Mouse (Mus musculus): ENCODE measurements around the gene Dusp8.

The Dusp8 gene

GRCm38 (mm10) chr7:142092991-142093390 is 2.7 kb downstream of the Dusp8 start:
- H3K36me3 ChIP-seq (ENCODE audit: control insufficient read depth, insufficient read depth, low read length, poor library complexity, severe bottlenecking), result no peaks in the 10 kb centered on the region
- DNase-seq (ENCODE audit: low read depth, low spot score), result no peak
- H3K27me3 ChIP-seq (ENCODE audit: control insufficient read depth, insufficient read depth, low read length, poor library complexity, severe bottlenecking), result no peaks in the 10 kb centered on the region

GRCm38 (mm10) chr7:142091848-142092247 is 3.8 kb downstream of the Dusp8 start:
- no peak for DNase-seq (ENCODE audit: low read depth, low spot score)
- H3K27me3 ChIP-seq (ENCODE audit: control insufficient read depth, insufficient read depth, low read length, poor library complexity, severe bottlenecking), result no peaks in the 10 kb centered on the region
- H3K36me3 ChIP-seq (ENCODE audit: control insufficient read depth, insufficient read depth, low read length, poor library complexity, severe bottlenecking), result no peaks in the 10 kb centered on the region

- no peaks in the 10 kb centered on the region for H3K36me3 ChIP-seq (ENCODE audit: control insufficient read depth, insufficient read depth, low read length, poor library complexity, severe bottlenecking)
- H3K27me3 ChIP-seq (ENCODE audit: control insufficient read depth, insufficient read depth, low read length, poor library complexity, severe bottlenecking), result no peaks in the 10 kb centered on the region
- DNase-seq (ENCODE audit: low read depth, low spot score), result no peak
Measured at GRCm38 (mm10) chr7:142089648-142090447, 5.8 kb downstream of the Dusp8 start.

DNA sequence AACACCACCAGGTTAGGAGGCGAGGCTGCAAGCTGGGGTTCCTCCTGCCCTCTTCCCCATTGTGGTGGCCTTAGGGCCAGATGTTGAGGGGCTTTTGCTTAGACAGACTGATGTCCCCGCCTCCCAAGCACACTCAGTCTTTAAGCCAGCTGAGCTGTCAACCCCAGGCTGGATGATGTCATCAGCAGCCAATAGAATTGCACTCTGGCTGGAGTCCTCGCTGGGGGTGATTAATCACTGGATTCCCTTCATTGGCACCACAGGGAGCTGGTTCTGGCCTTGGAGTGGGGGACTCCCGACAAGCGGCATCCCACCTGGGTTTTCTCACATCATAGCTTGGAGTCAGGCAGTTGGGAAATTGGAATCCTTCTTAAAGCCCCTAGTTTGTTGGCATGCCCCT is 6.8 kb downstream of the Dusp8 start:
- H3K27me3 ChIP-seq (ENCODE audit: control insufficient read depth, insufficient read depth, low read length, poor library complexity, severe bottlenecking), result no peaks in the 10 kb centered on the region
- DNase-seq (ENCODE audit: low read depth, low spot score), result no peak
- H3K36me3 ChIP-seq (ENCODE audit: control insufficient read depth, insufficient read depth, low read length, poor library complexity, severe bottlenecking), result no peaks in the 10 kb centered on the region

DNA sequence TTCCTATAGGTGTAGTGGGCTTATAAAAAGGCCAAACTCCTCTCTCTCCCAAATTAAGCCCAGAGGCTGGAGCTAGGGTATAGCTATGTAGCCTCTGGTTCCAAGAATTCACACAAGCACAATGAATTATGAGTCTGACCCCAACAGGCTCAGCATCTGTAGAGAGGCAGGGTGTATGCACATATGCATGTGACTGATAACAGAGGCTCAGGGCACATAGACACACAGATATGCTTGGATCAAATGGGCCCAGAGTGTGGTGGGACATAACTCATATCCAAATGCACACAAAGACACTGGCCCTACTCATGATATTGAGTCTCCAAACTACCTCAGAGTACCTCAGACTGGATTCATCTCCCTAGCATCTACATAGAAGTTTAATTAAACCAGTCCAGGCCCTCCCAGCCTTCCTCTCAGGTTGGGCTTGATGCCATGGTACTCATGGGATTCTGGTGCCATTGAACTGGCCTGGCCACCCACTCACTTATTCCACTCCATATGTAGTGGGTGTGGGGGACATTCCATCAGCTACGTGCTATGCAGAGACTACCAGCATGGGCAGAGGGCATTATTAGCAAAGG is 8.5 kb downstream of the Dusp8 start:
- Histone ChIP-seq H3K36me3 (ENCODE audit: control insufficient read depth, insufficient read depth, low read length, poor library complexity, severe bottlenecking) (no peaks in the 10 kb centered on the region), H3K27me3 (ENCODE audit: control insufficient read depth, insufficient read depth, low read length, poor library complexity, severe bottlenecking) (no peaks in the 10 kb centered on the region)
- DNase-seq (ENCODE audit: low read depth, low spot score), result no peak

GRCm38 (mm10) chr7:142086159-142086905 is 9.3 kb downstream of the Dusp8 start:
- DNase-seq (ENCODE audit: low read depth, low spot score), result no peak
- H3K27me3 ChIP-seq (ENCODE audit: control insufficient read depth, insufficient read depth, low read length, poor library complexity, severe bottlenecking), result no peaks in the 10 kb centered on the region
- no peaks in the 10 kb centered on the region for H3K36me3 ChIP-seq (ENCODE audit: control insufficient read depth, insufficient read depth, low read length, poor library complexity, severe bottlenecking)

GRCm38 (mm10) chr7:142084820-142085219 is 10.8 kb downstream of the Dusp8 start:
- H3K27me3 ChIP-seq (ENCODE audit: control insufficient read depth, insufficient read depth, low read length, poor library complexity, severe bottlenecking), result no peaks in the 10 kb centered on the region
- DNase-seq (ENCODE audit: low read depth, low spot score), result no peak
- no peaks in the 10 kb centered on the region for H3K36me3 ChIP-seq (ENCODE audit: control insufficient read depth, insufficient read depth, low read length, poor library complexity, severe bottlenecking)

DNA sequence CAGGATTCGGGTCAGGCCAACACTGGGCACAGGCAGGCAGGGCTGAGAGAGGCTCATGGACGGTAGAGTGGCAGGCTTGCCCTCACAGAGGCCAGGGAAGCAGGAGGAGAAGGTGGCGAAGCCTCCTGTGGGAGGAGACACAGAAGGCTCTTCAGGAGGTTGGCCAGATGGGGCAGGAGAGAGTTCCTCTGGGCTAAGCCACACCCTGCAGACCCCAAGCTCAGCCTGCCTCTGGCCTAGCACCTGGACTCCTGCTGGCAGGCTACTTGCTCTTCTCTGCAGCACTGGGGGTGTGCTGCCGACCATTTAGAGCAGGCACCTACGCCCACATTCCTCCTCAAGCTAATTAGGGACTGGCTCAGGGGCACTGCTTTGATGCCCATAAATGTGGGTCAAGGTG is 11.2 kb downstream of the Dusp8 start:
- Histone ChIP-seq H3K27me3 (ENCODE audit: control insufficient read depth, insufficient read depth, low read length, poor library complexity, severe bottlenecking) (no peaks in the 10 kb centered on the region), H3K36me3 (ENCODE audit: control insufficient read depth, insufficient read depth, low read length, poor library complexity, severe bottlenecking) (no peaks in the 10 kb centered on the region)
- no peak for DNase-seq (ENCODE audit: low read depth, low spot score)

DNA sequence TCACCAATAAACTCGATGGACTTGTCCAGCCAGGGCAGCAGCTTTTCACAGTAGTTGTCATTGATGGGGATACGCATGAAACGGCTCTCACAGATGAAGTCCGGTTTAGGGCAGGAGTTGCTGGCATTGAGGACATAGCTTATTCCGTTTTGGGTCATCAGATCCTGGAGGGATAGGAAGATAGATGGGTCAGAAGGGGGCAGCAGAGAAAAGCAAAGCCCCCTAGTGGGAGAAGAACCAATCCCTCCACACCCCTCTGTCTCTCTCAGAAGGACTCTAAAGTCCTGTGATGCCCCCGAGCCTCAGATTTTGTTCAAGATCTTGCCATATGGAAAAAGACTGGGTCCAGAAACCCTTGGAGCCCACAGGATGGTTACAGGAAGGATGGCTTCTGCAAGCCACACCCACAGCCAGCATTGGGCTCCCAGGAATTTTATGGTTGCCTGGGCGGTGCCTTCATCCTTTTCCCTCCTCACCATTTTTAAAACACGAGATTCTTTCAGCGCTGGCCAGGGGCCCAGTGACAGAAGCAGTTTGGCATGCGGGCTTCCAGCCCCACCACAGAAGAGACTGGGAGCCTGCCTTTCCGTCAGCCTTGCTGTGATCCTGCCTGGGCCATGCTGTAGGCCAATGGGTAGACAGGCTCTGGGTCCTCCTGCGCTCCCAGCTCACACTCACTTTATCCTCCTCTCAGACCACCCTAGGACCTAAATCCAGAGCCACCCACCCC is 11.9 kb downstream of the Dusp8 start:
- no peaks in the 10 kb centered on the region for H3K27me3 ChIP-seq (ENCODE audit: control insufficient read depth, insufficient read depth, low read length, poor library complexity, severe bottlenecking)
- no peak for DNase-seq (ENCODE audit: low read depth, low spot score)
- H3K36me3 ChIP-seq (ENCODE audit: control insufficient read depth, insufficient read depth, low read length, poor library complexity, severe bottlenecking), result no peaks in the 10 kb centered on the region

GRCm38 (mm10) chr7:142082607-142083006 is 13.0 kb downstream of the Dusp8 start:
- DNase-seq (ENCODE audit: low read depth, low spot score), result no peak

GRCm38 (mm10) chr7:142082179-142082578 is 13.5 kb downstream of the Dusp8 start:
- Histone ChIP-seq H3K36me3 (ENCODE audit: control insufficient read depth, insufficient read depth, low read length, poor library complexity, severe bottlenecking) (no peaks in the 10 kb centered on the region), H3K27me3 (ENCODE audit: control insufficient read depth, insufficient read depth, low read length, poor library complexity, severe bottlenecking) (no peaks in the 10 kb centered on the region)
- no peak for DNase-seq (ENCODE audit: low read depth, low spot score)

More at GRCm38 (mm10) chr7:142082607-142083006, 13.0 kb downstream of the Dusp8 start:
- Histone ChIP-seq H3K36me3 (ENCODE audit: control insufficient read depth, insufficient read depth, low read length, poor library complexity, severe bottlenecking) (no peaks in the 10 kb centered on the region), H3K27me3 (ENCODE audit: control insufficient read depth, insufficient read depth, low read length, poor library complexity, severe bottlenecking) (no peaks in the 10 kb centered on the region)

GRCm38 (mm10) chr7:142081736-142082135 is 13.9 kb downstream of the Dusp8 start:
- Histone ChIP-seq H3K27me3 (ENCODE audit: control insufficient read depth, insufficient read depth, low read length, poor library complexity, severe bottlenecking) (no peaks in the 10 kb centered on the region), H3K36me3 (ENCODE audit: control insufficient read depth, insufficient read depth, low read length, poor library complexity, severe bottlenecking) (no peaks in the 10 kb centered on the region)
- no peak for DNase-seq (ENCODE audit: low read depth, low spot score)

DNA sequence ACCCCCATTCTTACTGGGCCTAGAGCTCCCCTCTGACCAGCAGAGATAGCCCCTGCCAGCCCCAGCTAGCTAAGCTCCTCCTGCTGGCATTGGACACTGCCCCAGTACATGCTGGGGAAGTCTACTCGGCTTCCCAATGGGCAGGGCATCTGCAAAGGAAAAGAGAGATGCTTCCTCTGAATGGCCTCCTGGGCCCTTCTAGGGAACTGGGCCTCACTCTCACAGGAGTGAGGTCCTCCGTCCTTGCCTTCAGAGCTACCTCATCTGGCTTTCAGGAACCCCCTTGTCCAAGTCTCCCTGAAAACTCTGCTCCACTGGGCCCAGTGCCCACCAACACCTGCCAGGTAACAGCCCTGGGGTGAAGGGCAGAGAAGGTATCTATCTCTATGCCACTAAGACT is 14.8 kb downstream of the Dusp8 start:
- Histone ChIP-seq H3K36me3 (ENCODE audit: control insufficient read depth, insufficient read depth, low read length, poor library complexity, severe bottlenecking) (no peaks in the 10 kb centered on the region), H3K27me3 (ENCODE audit: control insufficient read depth, insufficient read depth, low read length, poor library complexity, severe bottlenecking) (no peaks in the 10 kb centered on the region)
- DNase-seq (ENCODE audit: low read depth, low spot score), result no peak

- DNase-seq (ENCODE audit: low read depth, low spot score), result no peak
- no peaks in the 10 kb centered on the region for H3K36me3 ChIP-seq (ENCODE audit: control insufficient read depth, insufficient read depth, low read length, poor library complexity, severe bottlenecking)
- H3K27me3 ChIP-seq (ENCODE audit: control insufficient read depth, insufficient read depth, low read length, poor library complexity, severe bottlenecking), result no peaks in the 10 kb centered on the region
Measured at GRCm38 (mm10) chr7:142079365-142079764, 16.3 kb downstream of the Dusp8 start.
